Mouse (Mus musculus): ENCODE data around the gene Gm45716.
"Not testable (repeated sequence)": the region's sequence is repeated elsewhere in the genome, so short reads cannot be mapped to it uniquely, and the experiment has no call there.

The Gm45716 gene

DNA sequence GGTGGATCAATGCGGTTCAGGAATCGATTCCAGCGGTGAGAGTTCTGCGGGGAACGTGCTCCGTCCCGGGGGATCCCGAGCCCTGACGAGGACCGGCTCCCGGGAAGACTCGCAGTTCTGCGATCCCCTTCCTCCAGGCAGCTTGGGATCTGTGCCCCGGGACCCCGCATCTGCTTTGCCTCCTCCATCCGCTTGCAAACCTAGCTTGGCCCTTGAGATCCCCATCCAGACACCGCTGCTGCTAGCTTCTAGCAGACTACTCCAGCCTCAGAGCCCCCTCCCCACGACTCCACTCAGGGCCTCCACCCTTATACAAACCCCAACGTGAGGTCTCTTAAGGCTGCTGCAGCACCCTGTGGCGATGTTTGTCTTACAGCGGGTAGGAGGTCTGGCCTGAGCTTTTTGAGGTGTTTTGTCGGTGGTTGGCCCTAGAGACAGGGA is 62.2 kb downstream of the Gm45716 start:
- peak in 1 of 2 experiments; percentile 26 for DNase-seq (ENCODE audit: low spot score in 2 of 2)

DNA sequence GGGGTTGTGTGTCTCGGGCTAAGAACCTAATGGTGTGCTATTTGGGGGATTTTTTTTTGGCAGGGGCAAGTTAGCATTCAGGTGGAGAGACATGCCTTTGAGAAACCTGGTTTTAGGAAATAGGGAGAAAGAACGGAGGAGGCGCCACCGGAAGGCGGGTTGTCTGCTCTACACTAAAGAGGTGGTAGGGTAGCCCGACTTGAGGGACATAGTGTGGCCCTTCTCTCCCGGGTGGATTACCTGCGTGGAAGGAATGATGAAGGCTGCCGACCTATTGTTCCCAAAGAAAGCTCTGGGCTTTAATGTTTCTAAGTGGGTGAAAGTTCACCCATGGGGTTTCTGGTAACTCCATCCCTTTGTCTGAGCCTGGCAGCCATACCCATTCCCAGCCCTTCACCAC is 62.7 kb downstream of the Gm45716 start:
- no peak for DNase-seq (ENCODE audit: low spot score in 2 of 2)

DNA sequence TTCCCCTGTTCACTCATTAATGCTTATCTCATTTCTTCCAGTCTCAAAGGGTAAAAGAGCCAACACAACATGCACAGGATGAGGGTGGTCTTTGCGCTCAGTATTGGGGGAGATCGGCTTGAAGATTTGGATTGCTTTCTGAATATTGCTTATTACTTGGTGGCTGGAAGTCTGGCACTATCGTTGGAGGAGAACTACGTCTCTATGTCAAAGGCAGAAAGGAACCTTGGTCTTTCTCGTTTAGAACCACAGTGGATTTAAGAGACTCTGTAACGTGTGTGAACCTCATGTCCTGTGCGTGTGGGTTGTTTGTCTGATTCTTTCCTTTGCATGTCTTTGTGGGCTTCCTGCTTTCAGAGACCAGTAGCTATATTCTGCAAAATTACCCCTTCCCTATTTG is 63.2 kb downstream of the Gm45716 start:
- no peak for DNase-seq (ENCODE audit: low spot score in 2 of 2)

DNA sequence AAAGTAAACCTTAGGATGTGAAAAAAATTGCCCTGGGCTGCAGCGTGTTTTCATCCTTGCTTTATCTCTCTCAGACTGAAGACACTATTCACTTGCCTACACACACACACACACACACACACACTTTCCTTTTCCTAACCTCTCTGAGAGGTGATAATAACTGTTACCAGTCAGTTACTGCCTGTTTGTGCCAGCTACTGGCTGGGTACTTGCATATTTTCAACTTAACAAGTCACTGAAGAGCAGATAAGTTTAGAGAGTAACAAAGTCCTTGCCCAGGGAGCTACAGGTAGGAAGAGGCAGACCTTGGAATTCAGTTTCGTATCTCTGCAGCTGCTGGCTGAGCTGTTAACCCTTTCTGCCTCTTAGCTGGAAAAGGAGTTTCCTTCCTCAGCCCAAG is 64.4 kb downstream of the Gm45716 start:
- no peak for DNase-seq (ENCODE audit: low spot score in 2 of 2)

DNA sequence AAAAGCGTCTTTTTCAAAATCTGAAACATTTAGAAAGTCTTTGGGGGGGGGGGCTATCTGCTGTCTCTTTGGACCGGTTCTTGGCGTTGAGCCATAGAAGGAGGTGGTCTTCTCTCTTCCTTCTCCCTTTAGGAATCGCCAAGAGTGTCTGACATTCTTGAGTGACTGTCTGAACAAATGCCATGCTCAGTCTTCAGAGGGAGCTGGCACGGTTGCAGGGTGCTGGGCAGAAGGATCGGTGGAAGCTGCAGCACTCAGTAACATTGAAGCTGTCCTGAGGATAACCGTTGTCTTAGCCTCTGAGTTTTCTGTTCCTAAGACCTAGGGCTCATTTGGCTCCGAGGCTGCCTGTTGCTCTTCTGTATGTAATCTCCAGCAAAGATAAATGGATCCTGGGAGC is 64.9 kb downstream of the Gm45716 start:
- no peak for DNase-seq (ENCODE audit: low spot score in 2 of 2)

DNA sequence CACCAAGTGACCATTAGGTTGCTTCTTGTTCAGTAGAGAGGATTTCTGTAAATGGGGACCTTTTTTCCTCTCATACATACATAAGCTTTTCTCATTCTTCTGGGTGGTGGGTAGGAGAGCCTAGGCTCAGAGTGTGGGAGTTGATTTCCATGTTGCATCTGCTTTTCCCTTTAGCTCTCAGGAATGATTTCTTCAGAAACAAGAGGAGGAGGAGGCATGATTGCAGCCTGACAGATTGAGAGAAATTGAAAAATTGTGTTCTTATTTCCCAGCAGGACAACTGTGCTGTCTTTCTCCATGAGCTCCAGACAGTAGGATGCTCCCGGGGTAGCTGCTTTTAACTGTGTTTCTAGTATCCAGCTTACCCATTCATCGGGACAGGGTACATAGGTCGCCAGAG is 67.1 kb downstream of the Gm45716 start:
- DNase-seq (ENCODE audit: low spot score in 2 of 2) = no peak

DNA sequence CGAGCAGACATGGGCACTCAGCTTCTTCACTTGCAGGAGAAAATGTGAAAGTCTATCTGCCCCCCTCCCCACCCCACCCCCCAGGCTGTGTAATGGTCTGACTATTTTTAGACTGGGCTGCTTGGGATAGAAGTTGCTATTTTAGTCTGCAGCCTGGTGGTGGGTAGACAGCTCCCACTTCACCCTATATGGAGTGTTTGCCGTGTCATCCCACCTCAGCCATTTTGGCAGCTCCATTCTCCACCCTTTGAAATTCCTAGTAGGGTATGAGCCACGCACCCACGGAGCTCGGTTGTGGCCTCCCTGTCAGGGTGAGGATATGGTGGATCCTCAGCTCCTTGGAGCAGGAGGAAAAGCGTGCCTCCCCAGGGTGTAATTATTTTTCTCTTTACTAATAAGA is 68.2 kb downstream of the Gm45716 start:
- no peak for DNase-seq (ENCODE audit: low spot score in 2 of 2)

DNA sequence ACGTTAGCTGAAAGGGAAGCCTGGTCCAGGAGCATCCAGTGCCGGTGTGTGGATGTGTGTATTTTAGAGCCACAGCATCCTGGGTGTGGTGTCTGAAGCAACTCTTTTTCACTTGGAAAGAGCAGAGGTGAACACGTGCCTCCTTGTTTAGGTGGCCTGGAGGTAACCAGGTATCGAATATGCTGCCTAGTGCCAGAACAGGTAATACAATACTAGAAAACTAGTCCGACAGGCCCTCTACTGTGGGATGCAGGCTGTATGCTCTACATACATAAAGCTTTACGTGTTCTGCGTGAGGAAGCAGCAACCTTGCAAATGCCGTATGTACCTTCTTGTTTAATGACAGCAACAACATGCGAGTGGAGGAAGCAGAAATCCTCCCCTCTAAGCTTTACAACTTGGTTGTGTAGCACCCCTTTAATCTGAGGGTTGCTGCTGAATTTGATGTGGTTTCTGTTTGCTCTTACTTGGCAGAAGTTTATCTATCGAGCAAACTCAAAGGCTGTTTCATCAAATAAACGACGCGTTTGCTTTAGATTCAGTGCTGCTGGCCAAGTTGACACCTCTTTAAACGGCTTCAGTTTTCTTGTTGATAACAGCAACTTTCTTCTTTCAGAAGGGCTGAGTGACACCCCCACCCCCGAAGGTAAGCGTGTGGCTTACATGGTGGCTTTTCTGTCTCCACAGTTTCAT is 69.5 kb downstream of the Gm45716 start:
- DNase-seq (ENCODE audit: low spot score in 2 of 2) = no peak

DNA sequence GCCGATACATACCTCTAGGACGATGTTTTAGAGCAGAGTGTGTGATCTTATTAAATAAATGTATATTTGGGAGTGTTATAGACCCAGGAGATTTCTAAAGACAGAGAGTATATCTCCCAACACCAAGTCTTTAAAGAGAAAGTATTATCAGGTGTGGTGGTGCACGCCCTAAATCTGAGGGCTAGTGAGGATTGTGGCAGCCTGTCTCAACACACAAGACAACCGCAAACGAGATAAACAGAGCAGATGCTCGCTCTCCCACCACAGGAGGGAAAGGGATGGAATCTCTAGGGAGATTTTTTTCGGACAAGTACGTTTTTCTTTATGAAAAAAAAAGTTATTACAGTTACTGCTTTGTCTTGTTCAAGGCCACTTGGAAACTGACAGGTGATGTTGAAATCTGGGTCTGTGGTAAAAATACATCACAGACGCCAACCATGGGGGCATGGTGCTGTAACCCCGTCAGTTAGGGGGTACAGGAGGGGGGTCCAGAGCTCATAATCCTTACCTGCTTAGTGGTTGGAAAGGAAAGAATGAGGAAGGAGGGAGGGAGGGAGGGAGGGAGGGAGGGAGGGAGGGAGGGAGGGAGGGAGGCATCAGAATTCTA is 70.9 kb downstream of the Gm45716 start:
- DNase-seq (ENCODE audit: low spot score in 2 of 2) = no peak

DNA sequence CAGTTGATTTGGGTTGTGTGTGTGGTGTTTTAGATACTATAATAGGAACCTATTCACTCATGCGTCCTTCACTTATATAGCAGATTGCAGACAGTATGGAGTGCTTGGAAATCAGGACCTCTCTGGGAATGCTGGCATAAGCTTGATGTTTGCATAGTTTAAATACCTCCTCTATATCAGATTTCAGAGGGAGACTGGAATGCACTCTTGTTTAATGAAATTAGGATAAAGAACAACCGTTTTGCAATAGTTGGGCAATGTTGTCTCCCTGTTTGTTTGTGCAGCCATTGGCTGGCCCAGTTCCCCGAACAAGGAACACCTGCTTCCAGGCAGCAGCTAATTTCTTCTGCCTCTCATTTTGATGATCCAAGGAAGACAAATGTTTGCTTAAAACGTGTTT is 71.6 kb downstream of the Gm45716 start:
- DNase-seq (ENCODE audit: low spot score in 2 of 2) = no peak

DNA sequence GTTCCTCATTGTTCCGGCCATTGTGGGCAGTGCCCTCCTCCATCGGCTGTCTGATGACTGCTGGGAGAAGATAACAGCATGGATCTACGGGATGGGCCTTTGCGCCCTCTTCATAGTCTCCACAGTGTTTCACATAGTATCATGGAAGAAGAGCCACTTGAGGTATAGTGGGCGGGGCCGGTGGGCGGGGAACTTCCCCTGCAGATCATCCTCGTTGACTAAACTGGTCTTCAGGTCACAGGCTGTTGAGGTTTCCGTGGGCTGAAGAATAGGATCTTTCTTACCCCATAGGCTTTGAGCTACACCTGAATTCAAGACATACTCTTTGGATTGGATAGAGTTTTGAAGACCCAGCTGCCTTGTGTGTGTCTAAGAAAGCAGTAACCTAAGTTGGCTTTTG is 72.3 kb downstream of the Gm45716 start:
- no peak for DNase-seq (ENCODE audit: low spot score in 2 of 2)

DNA sequence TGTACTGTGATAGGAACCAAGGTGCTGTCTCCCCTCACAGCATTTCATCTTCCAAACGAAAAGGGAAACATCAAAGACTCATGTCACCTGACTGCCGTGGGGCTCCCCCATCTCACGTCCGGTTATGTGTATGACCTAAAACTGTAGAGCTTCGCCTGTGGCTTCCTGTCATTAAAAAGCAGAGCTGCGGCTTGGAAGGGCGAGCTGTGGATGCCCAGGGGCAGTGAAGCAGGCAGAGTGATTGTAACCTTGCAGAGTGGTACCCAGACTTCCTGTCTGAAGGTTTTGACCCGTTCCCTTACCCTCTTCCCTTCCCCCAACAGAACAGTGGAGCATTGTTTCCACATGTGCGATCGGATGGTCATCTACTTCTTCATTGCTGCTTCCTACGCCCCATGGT is 76.7 kb downstream of the Gm45716 start:
- DNase-seq (ENCODE audit: low spot score in 2 of 2) = no peak

DNA sequence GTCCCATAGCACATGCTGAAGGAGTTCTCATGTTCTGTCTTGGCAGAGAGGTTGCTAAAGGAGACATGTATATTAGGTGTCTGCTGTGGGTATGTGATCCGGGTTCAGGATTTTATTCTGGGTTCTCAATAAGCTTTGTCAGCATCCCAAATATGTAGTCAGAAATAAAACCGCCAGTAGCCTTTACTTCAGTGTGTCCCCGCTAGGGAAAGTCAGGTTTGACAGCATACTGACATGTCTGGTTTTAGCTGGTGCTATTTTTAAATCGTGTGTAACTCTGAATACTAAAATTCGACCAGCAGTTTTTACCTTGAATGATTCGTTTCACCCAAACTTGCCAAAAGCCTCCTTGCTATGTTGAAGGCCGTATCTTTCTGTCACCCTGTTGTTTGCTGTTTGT is 78.1 kb downstream of the Gm45716 start:
- no peak for DNase-seq (ENCODE audit: low spot score in 2 of 2)

DNA sequence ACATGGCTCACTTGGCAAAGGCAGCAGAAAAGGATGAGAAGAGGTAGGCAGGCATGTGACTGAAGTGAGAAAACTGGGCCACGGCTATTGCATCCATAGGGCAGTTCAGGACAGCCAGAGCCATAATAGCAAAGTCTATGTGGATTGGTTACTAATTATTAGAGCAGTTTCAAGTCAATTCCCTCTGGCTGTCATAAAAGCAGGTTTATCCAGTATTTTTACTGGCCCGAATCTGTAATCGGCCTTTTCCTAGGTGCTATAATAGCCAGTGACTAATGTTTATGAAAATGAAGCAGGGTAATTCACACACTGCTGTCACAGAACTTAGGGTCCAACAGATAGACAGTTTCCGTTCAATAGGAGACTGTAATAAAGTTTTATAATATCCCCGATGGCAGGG is 81.5 kb downstream of the Gm45716 start:
- no peak for DNase-seq (ENCODE audit: low spot score in 2 of 2)

DNA sequence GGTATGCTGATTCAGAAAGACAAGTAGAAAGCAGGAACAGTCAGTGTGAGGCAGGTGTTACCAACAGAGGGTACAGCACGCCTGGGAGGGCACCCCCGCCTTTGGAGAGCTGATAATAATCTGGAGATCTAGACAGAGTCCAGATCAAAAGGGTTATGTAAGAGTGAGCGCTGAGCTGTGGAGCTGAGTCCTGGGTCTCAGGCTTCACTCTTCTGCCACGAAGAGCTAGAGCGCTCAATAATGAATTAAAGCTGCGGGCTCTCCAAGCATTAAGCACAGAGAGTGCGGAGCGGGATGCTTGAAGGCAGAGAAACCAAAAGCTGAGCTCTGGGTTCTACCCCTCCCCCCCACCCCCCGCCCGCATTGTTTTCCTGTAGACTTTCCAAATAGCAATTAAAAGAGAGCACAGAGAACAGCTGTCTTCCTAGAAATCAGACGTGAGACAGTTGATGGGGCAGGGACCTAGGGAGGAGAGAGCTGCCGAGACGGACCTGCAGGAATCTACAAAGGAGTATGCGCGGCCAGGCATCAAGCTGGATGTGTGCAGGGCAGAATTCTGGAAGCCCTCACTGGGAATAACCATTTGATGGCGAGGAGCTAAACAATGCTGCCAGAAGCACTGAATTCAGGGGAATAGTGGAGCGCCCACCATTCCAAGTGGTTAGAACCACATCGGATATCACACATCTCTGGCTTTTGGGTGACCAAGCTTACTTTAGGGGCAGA is 82.1 kb downstream of the Gm45716 start:
- DNase-seq (ENCODE audit: low spot score in 2 of 2) = no peak

DNA sequence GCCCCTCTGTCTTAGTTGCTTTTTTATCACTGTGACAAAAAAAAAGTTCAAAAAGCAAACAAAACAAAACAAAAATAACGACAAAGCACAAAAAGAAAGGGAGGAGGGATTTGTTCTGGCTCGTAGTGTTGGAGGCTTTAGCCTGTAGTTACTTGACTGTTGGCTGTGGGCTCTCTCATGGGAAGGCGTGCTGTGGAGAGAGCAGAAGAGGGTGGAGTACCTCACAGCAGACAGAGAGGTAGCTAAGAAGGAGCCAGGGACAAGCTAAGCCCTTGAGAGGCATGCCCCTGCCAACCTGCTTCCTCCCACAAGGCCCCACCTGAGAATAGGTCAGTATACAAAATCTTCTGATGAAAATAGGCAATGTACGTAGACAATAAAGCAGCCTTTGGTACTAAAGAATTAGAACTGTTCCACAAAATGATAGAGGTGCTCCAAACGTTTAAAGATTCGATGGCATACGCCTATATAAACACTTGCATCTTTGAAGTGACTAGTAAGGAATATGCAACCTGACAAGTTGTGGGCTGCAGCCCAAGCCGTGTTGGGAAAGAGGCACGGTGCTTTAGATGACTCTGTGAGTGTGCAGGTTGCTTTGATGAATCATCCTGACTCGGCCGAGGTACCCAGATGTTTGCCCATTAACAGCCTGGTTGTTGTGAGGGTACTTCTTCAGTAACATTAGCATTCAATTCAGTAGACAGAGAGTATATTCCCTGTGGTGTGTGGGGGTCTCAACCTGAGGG is 82.8 kb downstream of the Gm45716 start:
- no peak for DNase-seq (ENCODE audit: low spot score in 2 of 2)

DNA sequence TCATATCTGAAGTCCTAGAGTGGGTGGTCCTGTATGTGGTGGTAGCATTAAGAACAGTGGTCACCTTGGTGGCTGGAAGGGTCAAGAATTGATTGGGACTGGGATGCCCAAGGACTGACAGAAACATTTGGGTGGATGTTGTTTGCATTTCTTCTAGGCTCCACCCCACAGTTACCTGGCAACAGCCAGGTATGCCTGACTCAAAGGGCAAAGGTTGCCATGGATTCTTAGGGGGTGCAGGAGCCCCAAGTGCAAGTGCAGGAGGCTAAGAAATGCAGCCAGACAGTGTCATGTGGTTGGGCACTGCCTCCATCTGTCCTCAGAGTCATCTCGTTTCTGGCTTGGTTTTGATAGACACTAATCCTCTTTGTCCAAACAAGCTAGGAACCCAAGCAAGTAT is 86.7 kb downstream of the Gm45716 start:
- no peak for DNase-seq (ENCODE audit: low spot score in 2 of 2)

DNA sequence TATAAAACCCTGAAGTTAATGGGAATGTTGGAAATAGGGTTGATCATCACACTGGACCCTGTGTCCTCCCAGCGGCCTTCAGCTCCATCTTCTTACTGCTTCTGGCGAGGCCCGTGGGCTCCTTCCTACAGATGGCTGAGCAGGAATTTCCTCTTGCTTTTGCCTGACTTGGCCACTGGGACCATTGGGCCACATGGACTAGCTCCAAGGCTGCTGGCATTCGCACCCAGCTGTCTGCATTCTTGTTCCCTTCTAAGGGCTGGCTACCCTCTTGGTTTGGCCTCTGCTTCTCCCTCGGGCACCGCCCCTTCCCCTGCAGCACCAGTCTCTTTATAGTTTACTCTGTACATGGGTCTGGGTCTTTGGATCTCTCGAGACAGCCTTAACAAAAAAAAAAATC is 88.2 kb downstream of the Gm45716 start:
- DNase-seq (ENCODE audit: low spot score in 2 of 2) = no peak

DNA sequence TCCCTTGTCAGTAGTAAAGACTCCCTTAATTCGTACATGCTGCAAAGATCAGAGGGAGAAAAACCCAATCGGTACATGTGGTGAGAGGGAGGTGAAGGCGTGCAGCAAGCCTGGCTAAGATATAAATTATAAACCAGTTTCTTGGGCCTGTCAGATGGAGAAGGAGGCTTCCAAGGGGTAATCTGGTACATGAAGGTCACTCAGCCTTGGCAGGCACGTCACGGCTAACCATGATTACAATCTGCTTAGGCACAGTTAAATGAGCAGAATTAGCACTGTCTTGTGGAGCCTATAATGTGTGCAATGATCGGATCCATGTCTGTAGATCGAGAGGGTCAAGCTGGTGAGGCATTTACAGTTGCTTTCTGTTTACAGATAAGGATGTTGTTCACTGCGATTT is 88.7 kb downstream of the Gm45716 start:
- DNase-seq (ENCODE audit: low spot score in 2 of 2) = no peak

DNA sequence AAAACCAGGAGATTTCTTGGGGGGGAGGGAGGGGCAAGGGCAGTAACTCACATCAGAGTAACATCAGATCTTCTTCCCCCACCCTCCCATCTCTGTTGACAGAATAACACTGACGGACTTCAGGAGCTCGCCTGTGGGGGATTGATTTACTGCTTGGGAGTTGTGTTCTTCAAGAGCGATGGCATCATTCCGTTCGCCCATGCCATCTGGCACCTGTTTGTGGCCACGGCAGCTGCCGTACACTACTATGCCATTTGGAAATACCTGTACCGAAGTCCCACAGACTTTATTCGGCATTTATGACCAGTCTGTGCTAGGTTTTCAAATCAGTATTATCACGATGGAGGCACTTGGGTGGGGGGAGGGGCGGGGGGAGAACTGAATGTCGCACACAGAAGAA is 89.1 kb downstream of the Gm45716 start:
- DNase-seq (ENCODE audit: low spot score in 2 of 2) = no peak

DNA sequence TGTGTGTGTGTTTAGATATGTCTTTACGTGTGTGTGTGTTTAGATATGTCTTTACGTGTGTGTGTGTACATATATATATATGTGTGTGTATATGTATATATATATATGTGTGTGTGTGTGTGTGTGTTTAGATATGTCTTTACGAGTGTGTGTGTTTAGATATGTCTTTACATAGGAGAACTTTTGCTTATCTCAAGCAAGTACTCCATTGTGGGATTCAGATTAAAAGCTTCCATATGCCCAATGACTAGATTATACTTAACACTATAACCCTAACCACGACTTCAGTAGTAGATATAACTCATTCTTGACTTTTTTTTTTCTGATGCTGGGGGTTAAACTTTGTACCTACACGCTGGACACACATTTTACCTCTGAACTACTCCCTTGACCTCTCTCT is 92.6 kb downstream of the Gm45716 start:
- DNase-seq (ENCODE audit: low spot score in 2 of 2) = no peak

DNA sequence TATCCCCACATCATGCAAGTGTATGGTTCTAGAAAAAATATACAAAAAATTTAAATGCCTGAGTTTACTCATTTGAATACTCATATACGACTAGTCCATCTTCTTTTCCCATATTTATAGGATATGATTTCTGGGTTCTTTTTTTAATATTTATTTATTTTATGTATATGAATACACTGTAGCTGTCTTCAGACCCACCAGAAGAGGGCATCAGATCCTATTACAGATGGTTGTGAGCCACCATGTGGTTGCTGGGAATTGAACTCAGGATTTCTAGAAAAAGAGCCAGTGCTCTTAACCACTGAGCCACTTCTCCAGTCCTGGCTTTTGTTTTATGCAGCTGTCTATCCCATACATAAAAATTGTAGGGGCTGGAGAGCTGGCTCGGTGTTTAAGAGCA is 94.5 kb downstream of the Gm45716 start:
- not testable (repeated sequence) for DNase-seq (ENCODE audit: low spot score in 2 of 2)

DNA sequence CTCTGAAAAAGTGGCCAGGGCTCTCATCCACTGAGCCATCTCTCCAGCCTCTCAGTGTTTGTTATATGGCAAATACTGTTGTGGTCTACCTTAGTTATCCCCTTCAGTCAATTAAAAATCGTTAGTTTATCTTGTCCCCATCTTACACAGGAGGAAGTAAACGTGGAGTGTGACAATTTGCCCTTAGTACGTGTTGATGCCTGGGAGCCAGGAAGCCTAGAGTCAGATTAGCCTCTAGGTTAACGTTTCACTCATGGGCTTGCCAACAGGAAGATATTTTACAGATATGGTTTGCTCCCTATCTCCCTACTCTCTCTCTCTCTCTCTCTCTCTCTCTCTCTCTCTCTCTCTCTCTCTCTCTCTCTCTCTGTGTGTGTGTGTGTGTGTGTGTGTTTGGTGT is 95.7 kb downstream of the Gm45716 start:
- DNase-seq (ENCODE audit: low spot score in 2 of 2) = no peak
